Mouse (Mus musculus) embryo, embryonic 10 days (tissue): ENCODE data around the gene Pkd1l1.

Source experiments
- DNase-seq: peaks from one replicate; pipeline ENCODE4 v3.0.0-alpha.2; 2015; ENCODE audit warnings: low spot score

Gene Pkd1l1

DNA sequence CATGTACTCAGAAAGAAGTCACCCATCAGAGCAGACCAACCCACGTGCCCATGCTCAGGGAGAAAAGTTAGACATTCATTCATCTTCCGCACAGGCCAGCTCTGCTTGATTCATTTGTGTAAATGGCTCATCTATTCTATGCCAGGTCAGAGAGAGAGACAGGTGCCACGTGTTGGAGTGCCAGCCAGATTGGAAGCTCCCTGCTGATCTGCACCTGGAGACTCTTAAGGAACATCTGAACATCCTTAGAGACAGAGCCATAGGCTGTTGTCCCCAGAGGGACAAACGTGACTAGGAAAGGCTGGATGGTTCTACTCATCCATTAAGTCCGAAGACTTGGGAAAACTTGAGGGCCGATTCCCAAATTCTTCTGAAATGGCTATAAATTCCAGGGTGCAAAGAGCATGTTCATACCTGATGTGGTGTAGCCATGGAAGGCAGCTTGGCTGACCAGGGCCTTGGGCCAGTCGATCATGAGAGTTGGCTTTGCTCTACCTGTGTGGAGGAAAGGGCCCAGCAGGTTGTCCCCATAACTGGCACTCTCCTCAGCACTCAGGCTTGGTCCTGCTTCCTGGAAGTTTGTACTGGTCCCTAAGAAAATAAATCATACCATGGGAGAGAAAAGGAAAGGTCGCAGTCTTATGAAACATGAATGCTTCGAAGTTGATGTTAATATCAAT lies 36.5 kb downstream of the Pkd1l1 start:
- DNase-seq = no peak

- DNase-seq = peak; percentile 15
Observed at GRCm38 (mm10) chr11:8916081-8916671, 56.9 kb downstream of the Pkd1l1 start.

DNA sequence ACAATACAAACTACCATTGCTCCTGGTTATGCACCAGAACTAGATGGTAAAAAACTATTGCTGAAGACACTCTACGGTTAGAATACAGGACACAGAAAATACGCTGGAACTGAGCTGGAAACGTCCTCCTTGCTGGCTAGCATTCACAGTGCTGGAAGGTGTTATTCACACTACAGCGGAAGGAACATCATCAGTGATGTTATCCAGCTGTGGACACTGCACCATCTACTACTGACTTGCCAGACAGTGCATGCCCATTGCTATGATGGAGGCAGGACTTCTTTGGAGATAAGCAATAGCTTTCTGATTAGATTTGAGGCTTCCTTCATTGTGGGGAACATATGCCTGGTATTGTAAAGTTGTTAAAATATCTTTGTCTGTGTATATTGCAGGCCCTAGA lies 90.3 kb downstream of the Pkd1l1 start:
- DNase-seq = no peak

GRCm38 (mm10) chr11:8881521-8881920 lies 91.5 kb downstream of the Pkd1l1 start:
- peak; percentile 8 for DNase-seq

GRCm38 (mm10) chr11:8870115-8870514 lies 103.0 kb downstream of the Pkd1l1 start:
- no peak for DNase-seq

DNA sequence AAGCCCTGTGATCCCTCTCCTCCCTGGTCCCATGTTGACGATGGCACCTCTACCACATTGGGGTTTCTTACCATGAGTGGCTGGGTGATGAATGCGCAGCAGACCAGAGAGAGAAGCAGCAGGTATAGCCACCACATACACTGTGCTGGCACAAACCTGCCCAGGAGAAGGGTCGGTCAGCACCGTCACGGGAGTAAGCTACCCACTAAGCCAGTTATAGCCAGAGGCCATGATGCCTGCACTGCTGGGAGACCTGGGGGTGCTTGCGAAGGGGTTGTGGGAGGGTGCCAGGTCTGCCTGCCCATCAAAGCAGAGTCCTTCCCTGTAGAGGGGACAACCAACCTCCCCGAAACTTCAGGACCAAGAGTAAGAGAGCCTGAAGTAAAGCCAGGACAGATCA lies 107.0 kb downstream of the Pkd1l1 start:
- DNase-seq = no peak

DNA sequence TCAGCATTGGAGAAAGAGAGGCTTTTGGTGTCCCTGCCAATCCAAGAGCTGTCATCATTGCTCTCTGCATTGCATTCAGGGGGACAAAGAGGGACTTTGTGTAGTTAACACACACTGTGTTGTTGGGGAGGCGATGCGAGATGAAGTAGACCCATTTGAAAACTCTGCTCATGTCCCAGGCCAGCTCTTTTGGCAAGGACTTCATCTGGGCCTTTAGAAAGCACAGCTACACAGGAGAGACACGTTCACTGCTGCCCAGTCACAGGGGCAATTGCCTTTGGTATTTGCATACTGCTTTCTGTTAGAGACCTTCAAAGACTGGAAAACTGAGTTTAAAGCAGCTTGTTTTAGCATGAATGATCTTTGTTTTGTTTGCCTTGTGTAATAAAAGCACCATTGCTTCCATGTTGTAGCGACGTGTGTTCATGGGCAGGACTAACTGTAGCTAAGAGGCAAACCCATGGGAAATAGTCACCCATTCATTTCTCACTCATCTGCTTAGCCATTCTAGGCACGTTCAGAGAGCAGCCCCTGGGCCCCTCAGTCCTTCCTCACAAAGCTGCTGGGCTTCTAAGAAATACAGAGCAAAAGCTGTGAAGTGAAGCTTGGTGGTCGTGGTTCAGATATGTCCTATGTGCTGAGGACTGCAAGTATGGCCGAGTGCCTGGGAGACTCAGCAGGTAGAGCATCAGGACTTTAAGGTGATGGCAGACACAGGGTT lies 109.0 kb downstream of the Pkd1l1 start:
- DNase-seq = no peak

DNA sequence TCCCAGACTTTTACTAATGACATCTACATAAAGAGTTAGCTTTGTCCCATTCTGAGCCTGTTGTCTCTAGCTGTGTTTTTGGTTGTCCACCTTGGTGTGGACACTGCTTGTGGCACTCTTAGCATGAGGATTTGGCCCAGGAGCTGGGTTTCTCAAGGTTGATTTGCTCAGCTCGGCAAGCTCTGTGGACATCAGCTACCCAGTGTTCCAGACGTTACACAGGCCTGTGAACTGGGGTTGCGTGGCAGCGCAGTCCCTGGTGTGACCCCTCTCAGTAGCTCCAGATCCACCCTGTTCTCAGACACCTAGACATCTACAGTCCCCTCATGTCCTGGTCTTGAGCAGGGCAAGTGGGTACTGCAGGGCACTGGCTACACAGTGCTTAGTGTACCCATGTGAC lies 110.6 kb downstream of the Pkd1l1 start:
- no peak for DNase-seq

DNA sequence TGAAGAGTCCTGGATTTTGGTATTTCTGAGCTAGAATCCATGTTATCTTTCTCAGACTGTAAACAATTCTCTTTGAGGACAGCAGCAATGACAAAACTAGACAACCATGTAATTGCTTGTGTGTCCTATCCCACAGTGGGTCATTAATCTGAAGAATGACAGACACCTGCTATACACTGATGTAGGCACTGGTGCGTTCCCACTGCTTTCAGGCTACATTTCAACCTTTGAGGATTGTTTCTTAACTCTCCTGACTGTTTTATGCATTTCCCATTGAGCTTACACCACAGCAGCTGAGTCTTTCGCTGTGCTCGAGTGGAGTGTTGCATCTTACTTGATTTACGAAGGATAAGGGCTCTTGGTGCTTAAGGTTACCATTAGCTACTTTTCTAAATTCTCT lies 111.1 kb downstream of the Pkd1l1 start:
- no peak for DNase-seq

DNA sequence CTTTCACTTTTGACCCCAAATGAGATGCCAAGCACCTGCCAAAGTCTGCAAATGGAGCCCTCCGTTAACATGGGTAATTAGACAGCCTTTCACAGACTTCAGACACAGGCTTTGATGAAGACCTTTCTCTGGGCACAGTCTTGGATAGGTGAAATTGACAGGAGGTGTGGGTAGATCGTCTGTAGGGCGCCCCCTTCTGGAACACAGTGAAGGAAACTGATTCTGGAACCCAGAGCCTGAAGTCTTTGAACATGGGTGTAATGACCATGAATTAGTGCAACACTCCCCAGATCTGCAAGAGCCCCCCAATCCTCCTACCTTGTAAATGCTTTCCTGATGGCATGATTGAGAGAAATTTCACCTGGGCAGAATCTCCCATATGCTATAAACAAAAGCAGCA lies 112.2 kb downstream of the Pkd1l1 start:
- peak; percentile 33 for DNase-seq

GRCm38 (mm10) chr11:8859868-8860267 lies 113.2 kb downstream of the Pkd1l1 start:
- DNase-seq = peak; percentile 77

- no peak for DNase-seq
Observed at GRCm38 (mm10) chr11:8859041-8859440, 114.0 kb downstream of the Pkd1l1 start.

- no peak for DNase-seq
Observed at GRCm38 (mm10) chr11:8856125-8856524, 116.9 kb downstream of the Pkd1l1 start.

GRCm38 (mm10) chr11:8848049-8848448 lies 125.0 kb downstream of the Pkd1l1 start:
- DNase-seq = no peak

GRCm38 (mm10) chr11:8847627-8848026 lies 125.4 kb downstream of the Pkd1l1 start:
- DNase-seq = no peak

- no peak for DNase-seq
Observed at GRCm38 (mm10) chr11:8836176-8836575, 136.9 kb downstream of the Pkd1l1 start.

DNA sequence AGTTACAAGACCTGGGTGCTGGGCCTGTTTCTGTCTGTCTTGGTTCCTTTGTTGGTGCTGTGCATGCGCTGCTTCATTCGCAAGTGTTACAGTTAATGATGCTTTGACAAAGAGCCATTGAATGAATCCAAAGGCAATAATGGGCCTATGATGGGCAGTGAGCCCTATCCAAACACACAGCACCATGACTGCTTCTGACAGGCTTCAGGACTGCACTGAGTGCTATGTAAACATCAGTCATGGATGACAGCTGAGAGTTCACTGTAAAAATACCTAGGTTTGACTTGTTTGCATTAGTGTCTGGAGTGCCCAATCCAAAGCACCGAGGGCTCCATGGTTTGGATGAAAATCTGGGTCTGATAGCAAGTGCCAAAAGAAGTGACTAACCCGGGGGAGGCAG lies 138.9 kb downstream of the Pkd1l1 start:
- no peak for DNase-seq

GRCm38 (mm10) chr11:8830551-8830950 lies 142.5 kb downstream of the Pkd1l1 start:
- DNase-seq = no peak

- no peak for DNase-seq
Observed at GRCm38 (mm10) chr11:8829561-8829960, 143.5 kb downstream of the Pkd1l1 start.

- DNase-seq = no peak
Observed at GRCm38 (mm10) chr11:8828836-8829526, 144.1 kb downstream of the Pkd1l1 start.

GRCm38 (mm10) chr11:8826609-8827008 lies 146.5 kb downstream of the Pkd1l1 start:
- no peak for DNase-seq

- peak; percentile 38 for DNase-seq
Observed at GRCm38 (mm10) chr11:8826046-8826445, 147.0 kb downstream of the Pkd1l1 start.

DNA sequence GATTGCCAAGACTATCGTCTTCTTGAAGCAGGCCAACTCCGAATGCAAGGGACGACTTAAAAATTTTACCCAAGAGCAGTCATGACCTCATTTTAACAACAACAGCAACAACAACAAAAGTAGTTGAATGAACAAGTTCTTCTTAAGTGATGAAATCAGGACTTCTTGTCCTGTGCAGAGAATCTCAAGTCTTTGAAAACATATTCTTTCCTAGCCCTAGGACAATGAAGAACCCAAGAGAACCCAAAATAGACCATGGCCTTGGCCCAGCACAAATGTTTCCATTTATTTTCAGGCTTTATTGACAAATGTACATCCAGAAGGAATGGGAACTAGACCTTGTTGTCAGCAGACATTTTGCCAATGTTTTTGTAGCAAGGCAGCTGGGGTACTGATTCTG lies 147.7 kb downstream of the Pkd1l1 start:
- no peak for DNase-seq
